Mouse (Mus musculus) subcutaneous adipose tissue, adult 2 months (tissue): ENCODE results near the gene Man2b1. TPM values are rescaled to one million over a fixed set of nuclear protein-coding genes. Genes with fewer than 3 reads are reported as not detected.

Experiments used
- polyA plus RNA-seq: library from polyadenylated mRNA; depleted of rRNA; stranded (reverse); fragments of >200 nt; gene quantifications from 2 replicates; pipeline ENCODE4 v1.2.3, GENCODE M21; 2012; ENCODE audit warnings: low replicate concordance; rRNA removed

The Man2b1 gene
- polyA plus RNA-seq, result 98.6 and 103 TPM in 2 replicates

DNA sequence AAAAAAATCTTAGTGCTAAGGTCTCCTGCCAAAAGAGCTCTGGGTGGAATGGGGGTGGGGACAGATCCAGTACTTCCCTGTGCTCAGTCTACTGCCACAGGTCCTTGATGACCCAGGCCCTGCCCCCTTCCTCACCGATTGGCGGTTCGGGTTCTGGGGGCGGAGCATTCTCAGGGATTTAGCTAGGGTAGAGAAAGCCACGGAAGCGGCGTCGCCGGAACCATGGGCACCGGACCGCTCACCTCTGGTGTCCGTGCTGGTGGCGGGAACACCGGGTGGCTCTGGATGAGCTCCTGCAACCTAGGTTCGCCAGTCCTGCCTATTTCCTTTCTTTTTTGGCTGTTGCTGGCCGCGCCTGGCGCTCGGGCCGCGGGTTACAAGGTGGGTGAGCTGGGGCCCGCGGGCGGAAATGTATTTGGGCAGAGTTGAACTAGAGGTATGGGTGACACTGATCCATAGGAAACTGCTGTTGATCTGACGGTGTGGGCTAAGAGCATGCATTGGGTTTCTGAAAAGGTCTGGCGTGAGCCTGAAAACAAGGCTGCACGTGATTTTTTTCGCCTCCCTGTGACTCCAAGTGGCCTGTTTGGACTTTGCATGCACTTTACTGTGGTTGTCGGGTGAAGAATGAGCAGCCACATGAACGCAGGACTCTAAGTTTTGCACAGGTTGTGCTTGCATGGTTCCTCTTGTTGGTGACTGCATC, at the start of gene Man2b1:
Man2b1 (plus strand) TSS at position 163 of the 706 bp plus-strand sequence.

GRCm38 (mm10) chr8:85036718-85037365, 46.2 kb upstream of the Man2b1 start, which contains the start of gene Tnpo2:
Tnpo2 (plus strand) TSS chr8:85036915.

GRCm38 (mm10) chr8:85059879-85060616, 23.0 kb upstream of the Man2b1 start, which contains the start of gene Fbxw9:
Fbxw9 (plus strand) TSS chr8:85060055.

DNA sequence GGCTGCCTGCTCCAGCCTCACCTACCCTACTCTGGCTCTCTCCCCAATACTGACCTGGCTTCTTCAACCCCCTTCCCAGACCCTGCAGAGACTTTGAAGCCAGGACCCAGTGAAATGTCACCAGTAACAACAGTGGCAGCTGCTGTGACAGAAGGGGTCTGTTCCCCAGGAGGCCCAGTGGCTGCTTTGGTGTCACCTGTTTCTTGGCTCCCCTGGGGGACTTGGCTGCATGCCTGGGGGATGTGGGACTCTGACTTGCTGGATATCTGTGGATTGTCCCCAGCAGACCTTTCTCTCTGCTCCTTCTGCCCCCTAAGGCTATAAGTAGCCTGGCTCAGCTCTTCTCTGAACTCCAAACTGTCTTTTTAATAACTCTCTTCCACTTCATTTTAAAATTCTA, 15.1 kb upstream of the Man2b1 start, which contains the start of gene Gm5741:
Gm5741 (minus strand) TSS at position 1 of the 400 bp plus-strand sequence.

GRCm38 (mm10) chr8:85071514-85072281, 11.4 kb upstream of the Man2b1 start, which contains the start of gene Dhps:
Dhps (plus strand) TSS chr8:85071757.

GRCm38 (mm10) chr8:85080532-85081215, 2.4 kb upstream of the Man2b1 start, which contains the start of gene Wdr83os:
Wdr83os (plus strand) TSS chr8:85080740.

DNA sequence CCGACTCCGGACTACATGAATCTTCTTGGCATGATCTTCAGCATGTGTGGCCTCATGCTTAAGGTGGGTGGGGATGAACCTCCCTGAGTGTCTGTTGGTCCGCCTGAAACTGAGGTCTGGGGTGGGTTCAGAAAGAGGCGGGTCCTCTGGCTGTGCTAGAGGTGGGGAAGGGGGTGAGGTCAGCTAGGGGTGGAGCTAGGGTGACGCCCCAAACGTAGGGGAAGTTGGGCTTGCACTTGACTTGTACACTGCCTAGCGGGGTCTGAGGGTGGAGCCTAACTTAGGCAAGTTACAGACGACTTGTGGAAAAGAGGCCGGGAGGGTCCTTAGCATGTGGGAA, 1.9 kb upstream of the Man2b1 start, which contains the start of gene Wdr83:
Wdr83 (minus strand) TSS at position 91 of the 340 bp plus-strand sequence.

DNA sequence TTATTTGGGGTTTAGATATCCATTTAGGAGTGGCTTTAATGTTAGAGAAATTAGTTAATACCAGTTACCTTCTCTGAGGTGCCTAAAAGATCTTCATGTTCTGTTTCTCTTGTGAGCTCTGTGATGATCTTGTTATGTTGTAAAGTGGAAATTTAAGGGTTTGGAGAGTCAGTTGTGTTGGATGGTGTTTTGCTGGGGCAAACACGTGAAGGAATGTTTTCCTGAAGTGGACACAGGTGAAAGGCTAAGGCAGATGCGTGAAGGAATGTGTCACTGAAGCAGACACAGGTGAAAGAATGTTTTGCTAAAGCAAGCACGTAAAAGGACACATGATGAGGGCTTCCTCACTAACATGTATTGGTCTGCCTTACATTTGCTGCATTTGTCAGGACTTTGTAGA, 39.9 kb downstream of the Man2b1 start, which contains the start of gene Zfp791:
Zfp791 (minus strand) TSS at position 101 of the 400 bp plus-strand sequence.

Other genes with a start within 250 kb of the Man2b1 start
- gene Rad23a, start 242.6 kb upstream of the Man2b1 start, polyA plus RNA-seq, result 104 and 105 TPM in 2 replicates
- 216 and 341 TPM in 2 replicates for gene Calr, start 236.3 kb upstream of the Man2b1 start, polyA plus RNA-seq
- gene Farsa, start 226.3 kb upstream of the Man2b1 start, polyA plus RNA-seq, result 43.3 and 77.7 TPM in 2 replicates
- gene Syce2, start 211.2 kb upstream of the Man2b1 start, polyA plus RNA-seq, result 1.1 and 2.7 TPM in 2 replicates
- 87.4 and 112 TPM in 2 replicates for gene Gcdh, start 189.3 kb upstream of the Man2b1 start, polyA plus RNA-seq
- 0.22 and 0.30 TPM in 2 replicates for gene Klf1, start 181.3 kb upstream of the Man2b1 start, polyA plus RNA-seq
- gene Dnase2a, start 174.7 kb upstream of the Man2b1 start, polyA plus RNA-seq, result 29.4 and 31.5 TPM in 2 replicates
- 0.03 and 0.10 TPM in 2 replicates for gene Mast1, start 145.9 kb upstream of the Man2b1 start, polyA plus RNA-seq
- not detected in 2 replicates for gene Rtbdn, start 136.3 kb upstream of the Man2b1 start, polyA plus RNA-seq
- not detected in 2 replicates for gene Gm49661, start 113.8 kb upstream of the Man2b1 start, polyA plus RNA-seq
- gene Prdx2, start 113.7 kb upstream of the Man2b1 start, polyA plus RNA-seq, result 246 and 252 TPM in 2 replicates
- gene Rnaseh2a, start 113.5 kb upstream of the Man2b1 start, polyA plus RNA-seq, result 38.6 and 47.8 TPM in 2 replicates
- 35.0 and 39.1 TPM in 2 replicates for gene Junb, start 104.6 kb upstream of the Man2b1 start, polyA plus RNA-seq
- gene Hook2, start 92.7 kb upstream of the Man2b1 start, polyA plus RNA-seq, result 2.5 and 10.6 TPM in 2 replicates
- not detected in 2 replicates for gene Best2, start 68.7 kb upstream of the Man2b1 start, polyA plus RNA-seq
- 184 and 205 TPM in 2 replicates for gene Asna1, start 58.0 kb upstream of the Man2b1 start, polyA plus RNA-seq
- 61.2 and 143 TPM in 2 replicates for gene Trir, start 56.4 kb upstream of the Man2b1 start, polyA plus RNA-seq
- gene Tnpo2, start 46.4 kb upstream of the Man2b1 start, polyA plus RNA-seq, result 74.9 and 104 TPM in 2 replicates
- 36.0 and 48.0 TPM in 2 replicates for gene Fbxw9, start 23.2 kb upstream of the Man2b1 start, polyA plus RNA-seq
- 0.85 TPM in 1 of 2 replicates, not detected in the other for gene Gm5741, start 15.3 kb upstream of the Man2b1 start, polyA plus RNA-seq
- gene Dhps, start 11.5 kb upstream of the Man2b1 start, polyA plus RNA-seq, result 31.5 and 54.1 TPM in 2 replicates
- 156 and 164 TPM in 2 replicates for gene Wdr83os, start 2.5 kb upstream of the Man2b1 start, polyA plus RNA-seq
- gene Wdr83, start 2.0 kb upstream of the Man2b1 start, polyA plus RNA-seq, result 33.8 and 37.5 TPM in 2 replicates
- gene Zfp791, start 39.8 kb downstream of the Man2b1 start, polyA plus RNA-seq, result 0.86 and 1.5 TPM in 2 replicates
- not detected in 2 replicates for gene Cks1brt, start 68.7 kb downstream of the Man2b1 start, polyA plus RNA-seq
- gene Olfr371, start 142.7 kb downstream of the Man2b1 start, polyA plus RNA-seq, result not detected in 2 replicates
- gene Orc6, start 216.4 kb downstream of the Man2b1 start, polyA plus RNA-seq, result 16.0 and 20.7 TPM in 2 replicates
- gene Vps35, start 216.5 kb downstream of the Man2b1 start, polyA plus RNA-seq, result 31.2 and 34.6 TPM in 2 replicates